Comparison of ENCODE assay signal across 9 mouse cellular contexts in genomic region chr5:33270568-33270967, GRCm38 (mm10). TPM values are rescaled to one million over a fixed set of nuclear protein-coding genes. Genes with fewer than 3 reads are reported as not detected.
DNase-seq lines count a peak whose midpoint lies in the region; TF ChIP-seq lines count a peak whose summit lies in the region.
"Had no signal": no experiment of that assay in that cellular context is flagged by ENCODE, and none has a peak within 500 bp of the region (broad histone marks: within the 10 kb centered on the region; RNA-seq: fewer than 3 reads in every experiment).

No protein-coding gene starts in this region.

- H3K79me3 ChIP-seq in C2C12 (ENCODE audit: low read depth) = peaks cover 56% of the 10 kb centered on the region

- peak; percentile 79 for TF ChIP-seq CTCF in C2C12 (IDR thresholded peaks at IDR 0.05; ENCODE audit: control insufficient read depth, insufficient read depth, insufficient read length)

- H3K27me3 ChIP-seq in C2C12 (ENCODE audit: control insufficient read depth, insufficient read depth, insufficient read length) = no peaks in the 10 kb centered on the region

- peak; percentile 86 for DNase-seq in NIH3T3 (ENCODE audit: low read depth)
- DNase-seq in cerebellum, postnatal 14 days = peak; percentile 94 to 96
- peak; percentile 80 for DNase-seq in gastrocnemius, postnatal 14 days
- DNase-seq in layer of hippocampus, adult 11-12 months (ENCODE audit: low spot score) = peak; percentile 92
- DNase-seq in lung, adult 18-20 months = peak; percentile 82 to 87
- peak; percentile 84 for DNase-seq in retina, postnatal 1 day
- DNase-seq in urinary bladder, postnatal 10 days (ENCODE audit: low spot score) = peak; percentile 52

- intact Hi-C loops in gastrocnemius, postnatal 14 days (cut with DNase I; ENCODE audit: low total_unique reads) = no loop called here

- H3K79me2 ChIP-seq in C2C12 (ENCODE audit: control insufficient read depth, insufficient read depth) = peaks cover 82% of the 10 kb centered on the region

- H3ac ChIP-seq in C2C12 (ENCODE audit: control insufficient read depth, insufficient read length, low read depth) = no peak overlapping the region

- no peak overlapping the region for H3K4me3 ChIP-seq in C2C12 (ENCODE audit: insufficient read depth, poor library complexity, severe bottlenecking)

- peaks cover 51% of the 10 kb centered on the region for H3K36me3 ChIP-seq in C2C12 (ENCODE audit: control insufficient read depth, insufficient read depth)

TF ChIP-seq in C2C12, 6 proteins besides CTCF, POLR2A, EP300 and RAD21:
- no peak for TF ChIP-seq MYOD1 (IDR thresholded peaks at IDR 0.05; ENCODE audit: control insufficient read depth, insufficient read length, low read depth)
- no peak for TF ChIP-seq USF1 (IDR thresholded peaks at IDR 0.05; ENCODE audit: low read depth)
- no peak for TF ChIP-seq MYOG (IDR thresholded peaks at IDR 0.05; ENCODE audit: control insufficient read depth, extremely low read depth, insufficient read length)
- TF ChIP-seq FOSL1 (IDR thresholded peaks at IDR 0.05; ENCODE audit: insufficient read depth, low read length, poor library complexity, severe bottlenecking) = no peak
- no peak for TF ChIP-seq CEBPB (IDR thresholded peaks at IDR 0.05; ENCODE audit: low read depth)
- TF ChIP-seq MAX (IDR thresholded peaks at IDR 0.05) = no peak

RNA-seq across cellular contexts. Expression of gene Ctbp1, which starts 4.2 kb away (rescaled TPM):
- polyA plus RNA-seq in C2C12 (2012; fragmentation: generic; extraction: Trizol) = 242 TPM
- total RNA-seq in gastrocnemius, postnatal 14 days (2021) = 100 to 1,000 TPM; 184 to 200 TPM

RNA-seq across cellular contexts. Expression of gene Spon2, which starts 52.3 kb away (rescaled TPM):
- polyA plus RNA-seq in C2C12 (2012; fragmentation: generic; extraction: Trizol) = 1.4 TPM
- 10 to 100 TPM in 1 of 2 experiments, 1 to 10 TPM in 1; 3.5 to 12.3 TPM for total RNA-seq in gastrocnemius, postnatal 14 days (2021)
- polyA plus RNA-seq: macrophage had no signal
